Mouse (Mus musculus): ENCODE measurements at regions not wholly inside any gene's neighbourhood (a gene's known extent, or its start where the extent isn't known, plus 50 kb on each side); places are given as distances from the start of the nearest gene placed in this dataset.

GRCm38 (mm10) chr3:143252008-143252407 is 370.2 kb upstream of the Pkn2 start:
- 59% methylated on average over 2 of the region's 2 CpGs for WGBS (ENCODE audit: insufficient replicate concordance)

DNA sequence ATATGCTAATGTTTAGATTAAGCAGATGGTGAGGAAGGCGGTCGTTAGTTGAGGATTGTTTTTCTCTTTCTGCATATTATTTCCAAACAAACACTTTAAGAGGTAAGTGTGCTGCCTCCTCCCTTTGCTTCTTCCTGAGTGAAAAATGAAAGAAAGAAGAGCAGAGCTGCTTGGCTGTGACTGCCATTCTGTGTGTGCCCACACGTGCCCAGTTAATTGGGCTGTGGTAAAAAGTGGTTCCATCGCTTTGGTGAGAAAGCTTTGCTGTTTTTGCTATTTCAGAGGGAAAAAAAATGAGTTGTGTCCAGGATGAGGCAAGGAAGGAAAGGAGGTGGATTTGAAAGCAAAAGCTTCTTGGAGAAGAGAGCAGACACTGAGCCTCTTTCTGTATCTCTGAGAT is 360.9 kb upstream of the Pkn2 start:
- DNase-seq (no peak), ATAC-seq (no peak)
- no peak for TF ChIP-seq CTCF (IDR thresholded peaks at IDR 0.05; ENCODE audit: low read depth)
- TF ChIP-seq EP300 (IDR thresholded peaks at IDR 0.05; ENCODE audit: low read depth) = no peak
- H3K9me3 ChIP-seq (ENCODE audit: low read length) = no peaks in the 10 kb centered on the region
- no peaks in the 10 kb centered on the region for H3K36me3 ChIP-seq (replicated peaks; ENCODE audit: insufficient read depth, low read length)
- no peak overlapping the region for H3K27ac ChIP-seq (ENCODE audit: low read depth)
- no peaks in the 10 kb centered on the region for H3K27me3 ChIP-seq (ENCODE audit: insufficient read depth, low read length)
- no peaks in the 10 kb centered on the region for H3K4me1 ChIP-seq (ENCODE audit: insufficient read depth)
- no peak overlapping the region for H3K4me2 ChIP-seq (ENCODE audit: low read depth, low read length)
- WGBS (ENCODE audit: insufficient replicate concordance) = 58% methylated on average over 4 of the region's 4 CpGs
- H3K9ac ChIP-seq (replicated peaks) = no peak overlapping the region
- no peak overlapping the region for H3K4me3 ChIP-seq (ENCODE audit: low read depth, low read length)

More at GRCm38 (mm10) chr3:143252008-143252407, 370.2 kb upstream of the Pkn2 start:
- Histone ChIP-seq H3K27ac (ENCODE audit: low read depth) (no peak overlapping the region), H3K9me3 (ENCODE audit: low read length) (no peaks in the 10 kb centered on the region), H3K36me3 (replicated peaks; ENCODE audit: insufficient read depth, low read length) (no peaks in the 10 kb centered on the region), H3K4me3 (ENCODE audit: low read depth, low read length) (no peak overlapping the region), H3K4me1 (ENCODE audit: insufficient read depth) (no peaks in the 10 kb centered on the region), H3K4me2 (ENCODE audit: low read depth, low read length) (no peak overlapping the region), H3K9ac (replicated peaks) (no peak overlapping the region), H3K27me3 (ENCODE audit: insufficient read depth, low read length) (no peaks in the 10 kb centered on the region)
- TF ChIP-seq CTCF (IDR thresholded peaks at IDR 0.05; ENCODE audit: low read depth) = no peak
- no peak for TF ChIP-seq EP300 (IDR thresholded peaks at IDR 0.05; ENCODE audit: low read depth)
- ATAC-seq = no peak
- no peak for DNase-seq

DNA sequence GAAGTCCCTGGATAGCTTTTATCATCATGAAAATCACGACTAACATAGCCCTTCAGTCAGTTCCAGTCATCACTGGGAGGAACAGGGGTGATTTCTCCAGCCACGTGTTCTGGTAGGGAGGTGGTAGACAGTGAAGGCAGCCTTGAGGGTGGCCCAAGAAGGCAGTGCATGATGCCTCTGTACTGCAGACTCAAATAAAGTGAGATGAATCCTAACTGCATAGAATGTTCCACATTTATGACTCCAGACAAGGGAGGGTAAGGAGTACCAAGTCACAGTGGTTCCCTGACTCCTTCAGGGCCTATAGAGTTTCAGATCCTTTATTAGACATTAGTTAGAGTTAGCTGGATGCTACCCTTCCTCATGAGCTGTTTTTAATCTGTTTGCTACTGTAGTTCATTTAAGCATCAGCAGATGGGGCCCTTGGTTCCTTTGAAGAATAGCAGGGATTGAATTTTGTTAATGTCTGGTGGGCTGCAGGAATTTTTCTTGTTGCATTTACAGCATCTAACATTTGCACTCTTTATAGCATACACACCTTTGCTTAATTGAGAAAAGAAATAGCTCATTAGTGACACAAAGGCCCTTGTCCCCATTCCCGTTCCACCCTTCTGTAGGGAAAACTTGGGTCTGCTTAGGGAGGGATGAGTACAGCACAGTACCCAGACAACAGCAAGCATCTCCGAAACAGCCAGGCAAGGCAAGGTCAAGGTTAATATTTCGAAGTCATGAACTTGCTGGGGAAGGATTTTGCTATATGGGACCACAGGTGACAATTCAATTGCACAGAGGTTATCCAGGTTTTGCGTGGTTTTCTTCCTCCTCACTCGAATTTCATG is 359.0 kb upstream of the Pkn2 start:
- Histone ChIP-seq H3K27me3 (ENCODE audit: insufficient read depth, low read length) (no peaks in the 10 kb centered on the region), H3K4me1 (ENCODE audit: insufficient read depth) (no peaks in the 10 kb centered on the region), H3K4me2 (ENCODE audit: low read depth, low read length) (no peak overlapping the region), H3K27ac (ENCODE audit: low read depth) (no peak overlapping the region), H3K9ac (replicated peaks) (no peak overlapping the region), H3K4me3 (ENCODE audit: low read depth, low read length) (no peak overlapping the region), H3K9me3 (ENCODE audit: low read length) (no peaks in the 10 kb centered on the region), H3K36me3 (replicated peaks; ENCODE audit: insufficient read depth, low read length) (no peaks in the 10 kb centered on the region)
- DNase-seq (no peak), ATAC-seq (no peak)
- 67% methylated on average over 7 of the region's 7 CpGs for WGBS (ENCODE audit: insufficient replicate concordance)
- TF ChIP-seq CTCF (IDR thresholded peaks at IDR 0.05; ENCODE audit: low read depth) (no peak), EP300 (IDR thresholded peaks at IDR 0.05; ENCODE audit: low read depth) (no peak)

DNA sequence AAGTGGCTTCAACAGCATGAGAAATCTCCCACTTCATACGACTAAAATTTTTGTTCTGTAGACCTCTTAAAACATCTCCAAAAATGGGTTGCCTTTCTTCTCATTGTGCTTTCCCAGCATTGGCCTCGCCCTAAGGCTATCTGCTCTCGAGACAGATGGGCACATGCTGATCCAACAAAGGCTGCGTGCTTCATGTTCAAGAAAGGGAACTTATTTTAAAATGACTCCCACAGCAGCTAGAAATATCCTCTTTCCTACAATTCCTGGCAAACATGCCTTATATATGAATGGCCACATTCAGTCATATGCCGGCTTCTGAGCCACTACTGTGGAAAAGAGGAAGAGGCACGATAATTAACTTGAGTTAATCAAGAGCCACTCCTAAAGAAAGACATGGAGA is 356.7 kb upstream of the Pkn2 start:
- DNase-seq (no peak), ATAC-seq (no peak)
- no peak overlapping the region for H3K27ac ChIP-seq (ENCODE audit: low read depth)
- H3K4me2 ChIP-seq (ENCODE audit: low read depth, low read length) = no peak overlapping the region
- H3K9me3 ChIP-seq (ENCODE audit: low read length) = no peaks in the 10 kb centered on the region
- WGBS (ENCODE audit: insufficient replicate concordance) = 68% methylated on average over 6 of the region's 6 CpGs
- H3K9ac ChIP-seq (replicated peaks) = no peak overlapping the region
- H3K4me1 ChIP-seq (ENCODE audit: insufficient read depth) = no peaks in the 10 kb centered on the region
- no peaks in the 10 kb centered on the region for H3K27me3 ChIP-seq (ENCODE audit: insufficient read depth, low read length)
- no peak for TF ChIP-seq CTCF (IDR thresholded peaks at IDR 0.05; ENCODE audit: low read depth)
- TF ChIP-seq EP300 (IDR thresholded peaks at IDR 0.05; ENCODE audit: low read depth) = no peak
- no peak overlapping the region for H3K4me3 ChIP-seq (ENCODE audit: low read depth, low read length)
- no peaks in the 10 kb centered on the region for H3K36me3 ChIP-seq (replicated peaks; ENCODE audit: insufficient read depth, low read length)

- H3K9ac ChIP-seq (replicated peaks) = no peak overlapping the region
- H3K4me3 ChIP-seq (ENCODE audit: low read depth, low read length) = no peak overlapping the region
- no peak for TF ChIP-seq CTCF (IDR thresholded peaks at IDR 0.05; ENCODE audit: low read depth)
- no peak for TF ChIP-seq EP300 (IDR thresholded peaks at IDR 0.05; ENCODE audit: low read depth)
- no peak overlapping the region for H3K4me2 ChIP-seq (ENCODE audit: low read depth, low read length)
- WGBS (ENCODE audit: insufficient replicate concordance) = 70% methylated on average over 6 of the region's 6 CpGs
- ATAC-seq (no peak), DNase-seq (no peak)
- no peaks in the 10 kb centered on the region for H3K4me1 ChIP-seq (ENCODE audit: insufficient read depth)
- H3K27me3 ChIP-seq (ENCODE audit: insufficient read depth, low read length) = no peaks in the 10 kb centered on the region
- no peak overlapping the region for H3K27ac ChIP-seq (ENCODE audit: low read depth)
- no peaks in the 10 kb centered on the region for H3K9me3 ChIP-seq (ENCODE audit: low read length)
- H3K36me3 ChIP-seq (replicated peaks; ENCODE audit: insufficient read depth, low read length) = no peaks in the 10 kb centered on the region
Observed at GRCm38 (mm10) chr3:143223999-143224729, 342.4 kb upstream of the Pkn2 start.

DNA sequence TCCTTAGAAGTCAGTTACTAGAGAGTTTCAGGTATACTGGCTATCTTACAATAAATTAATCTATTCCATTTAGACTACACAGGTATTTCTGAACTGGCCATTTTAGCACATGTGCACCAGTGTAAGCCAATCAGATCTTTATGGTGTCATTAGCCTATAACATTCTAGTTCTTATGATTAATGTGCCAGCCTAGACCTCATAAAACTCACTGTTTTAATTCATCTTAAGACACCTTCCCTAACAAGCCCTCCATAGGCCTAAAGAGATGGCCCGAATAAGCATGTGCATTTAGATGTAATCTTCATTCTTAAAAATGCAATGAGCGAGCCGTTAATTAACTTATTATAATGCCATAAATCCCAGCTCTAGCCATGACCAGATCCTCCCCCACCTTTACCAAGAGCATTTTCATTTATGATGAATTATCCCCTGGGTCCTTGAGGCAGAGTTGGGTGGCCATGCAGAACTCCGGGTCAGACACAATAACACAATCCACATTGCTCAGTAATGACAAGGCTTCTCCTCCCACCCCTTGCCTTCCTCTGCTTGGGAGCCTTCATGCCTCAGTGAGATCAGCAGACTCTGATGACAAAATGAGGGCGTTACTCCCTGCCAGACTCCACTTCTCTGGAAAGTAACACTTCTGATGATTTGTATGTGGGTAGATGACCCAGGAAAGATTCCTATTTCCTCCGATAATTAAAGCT is 311.6 kb upstream of the Pkn2 start:
- H3K4me1 ChIP-seq (ENCODE audit: insufficient read depth) = no peaks in the 10 kb centered on the region

More for the DNA sequence above, 311.6 kb upstream of the Pkn2 start:
- H3K9me3 ChIP-seq (ENCODE audit: low read length) = no peaks in the 10 kb centered on the region
- H3K9ac ChIP-seq (replicated peaks) = no peak overlapping the region
- no peaks in the 10 kb centered on the region for H3K36me3 ChIP-seq (replicated peaks; ENCODE audit: insufficient read depth, low read length)
- H3K4me3 ChIP-seq (ENCODE audit: low read depth, low read length) = no peak overlapping the region
- H3K27ac ChIP-seq (ENCODE audit: low read depth) = no peak overlapping the region
- no peak overlapping the region for H3K4me2 ChIP-seq (ENCODE audit: low read depth, low read length)
- ATAC-seq (no peak), DNase-seq (no peak)
- TF ChIP-seq CTCF (IDR thresholded peaks at IDR 0.05; ENCODE audit: low read depth) (no peak), EP300 (IDR thresholded peaks at IDR 0.05; ENCODE audit: low read depth) (no peak)
- H3K27me3 ChIP-seq (ENCODE audit: insufficient read depth, low read length) = no peaks in the 10 kb centered on the region
- WGBS (ENCODE audit: insufficient replicate concordance) = 69% methylated on average over 6 of the region's 6 CpGs

All from liver, postnatal 0 days (tissue).